Mouse (Mus musculus) liver, adult 2 months (tissue): Measurements from ENCODE around the gene Krt82. TPM values are rescaled to one million over a fixed set of nuclear protein-coding genes. Genes with fewer than 3 reads are reported as not detected.

Experiments
- DNase-seq: peaks from one replicate; pipeline ENCODE4 v3.0.0-alpha.2; 2011; ENCODE audit warnings: low read depth, low spot score; ENCODE audit errors: extremely low read depth
- H3K27ac ChIP-seq: fragments of 200-500 bp; replicated peaks from 2 replicates; pipeline ENCODE4 v1.5.1; 2012; ENCODE audit warnings: low read depth, mild to moderate bottlenecking, control low read depth, inconsistent platforms, low read length; ENCODE audit not compliant: insufficient read depth
- H3K27me3 ChIP-seq: fragments of 200-500 bp; 2 replicates; pipeline ENCODE4 v1.6.1; 2012; ENCODE audit warnings: mild to moderate bottlenecking, moderate library complexity, low read length, inconsistent platforms; ENCODE audit not compliant: control insufficient read depth, insufficient read depth
- H3K36me3 ChIP-seq: fragments of 200-500 bp; 2 replicates; pipeline ENCODE4 v1.6.1; 2012; ENCODE audit warnings: low read length, inconsistent platforms; ENCODE audit not compliant: control insufficient read depth, insufficient read depth
- H3K4me1 ChIP-seq: fragments of 200-500 bp; 2 replicates; pipeline ENCODE4 v1.6.1; 2011; ENCODE audit warnings: low read length; ENCODE audit not compliant: control insufficient read depth, insufficient read depth
- H3K4me3 ChIP-seq: fragments of 200-500 bp; 2 replicates; pipeline ENCODE4 v1.5.1; 2011; ENCODE audit warnings: low read depth, mild to moderate bottlenecking, control low read depth, low read length, moderate library complexity; ENCODE audit not compliant: insufficient read depth
- H3K79me2 ChIP-seq: fragments of 200-500 bp; 2 replicates; pipeline ENCODE4 v1.6.1; 2012; ENCODE audit warnings: inconsistent platforms, mild to moderate bottlenecking, low read length, moderate library complexity; ENCODE audit not compliant: control insufficient read depth, insufficient read depth
- H3K9ac ChIP-seq: fragments of 200-500 bp; 2 replicates; pipeline ENCODE4 v1.6.1; 2012; ENCODE audit warnings: low read depth, mild to moderate bottlenecking, control low read depth, inconsistent platforms, low read length
- CTCF ChIP-seq: fragments of 200-500 bp; IDR thresholded peaks from 2 replicates; pipeline ENCODE4 v1.5.1; 2011; ENCODE audit warnings: low read depth, low read length, control low read depth
- POLR2A ChIP-seq: fragments of 200-500 bp; IDR thresholded peaks from 2 replicates; pipeline ENCODE4 v1.6.1; 2011; ENCODE audit warnings: low read length, control low read depth; ENCODE audit not compliant: insufficient read depth; ENCODE audit errors: extremely low read depth
- WGBS: fragments of 180-500 bp; shearing (Covaris S2); methylation state at CpG from one replicate; pipeline ENCODE4 v1.1.7; 2018; 5-methylcytosine and 5-hydroxymethylcytosine counted together
- polyA plus RNA-seq: library from polyadenylated mRNA; depleted of rRNA; stranded (reverse); fragments of >200 nt; gene quantifications from 2 replicates; pipeline ENCODE4 v1.2.3, GENCODE M21; 2012
- total RNA-seq: library from RNA; depleted of rRNA; stranded (reverse); fragments of >200 nt; gene quantifications from 2 replicates; pipeline ENCODE4 v1.2.3, GENCODE M21; 2014

Gene Krt82
- total and polyA plus RNA-seq, 2 experiments, result not detected

DNA sequence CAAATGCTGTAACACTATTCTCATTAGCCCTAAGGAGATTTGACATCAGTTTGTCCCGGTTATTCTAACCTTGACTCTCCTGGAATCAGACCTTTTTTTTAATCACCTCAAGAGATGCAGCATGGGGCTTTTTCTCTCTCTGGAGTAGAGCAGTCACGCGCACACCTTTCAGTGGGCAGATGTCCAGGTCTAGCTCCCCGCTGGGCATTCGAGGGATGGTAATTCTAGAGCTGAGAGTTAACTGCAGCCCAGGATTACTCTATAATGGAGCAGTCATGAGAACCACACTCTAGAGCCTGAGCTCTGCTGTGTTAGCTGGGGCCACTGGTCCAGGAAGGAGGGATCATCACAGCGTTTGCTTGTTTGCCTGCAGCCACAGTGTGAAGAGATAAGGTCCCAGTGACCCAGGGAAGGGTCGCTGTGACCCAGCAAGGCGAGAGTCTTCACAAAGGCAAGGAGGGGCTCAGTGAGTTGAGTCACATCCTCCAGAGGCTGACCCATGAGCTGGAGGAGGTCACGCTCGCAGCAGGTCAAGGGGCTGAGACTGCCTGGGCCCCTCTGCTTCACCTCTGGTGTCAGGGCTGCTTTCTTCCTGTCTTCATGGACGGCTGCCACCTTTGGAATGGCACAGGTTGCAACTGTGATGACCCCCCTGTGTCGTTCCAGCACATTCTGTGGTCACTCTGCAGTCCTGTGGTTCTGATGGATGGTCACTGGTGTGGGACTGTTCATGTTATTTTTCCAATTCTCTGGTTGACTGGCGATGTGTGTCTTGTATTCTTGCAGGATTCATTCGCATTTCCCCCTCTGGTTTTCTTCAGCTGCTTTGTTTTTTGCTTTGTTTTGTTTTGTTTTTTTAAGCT is 43.3 kb downstream of the Krt82 start:
- Histone ChIP-seq H3K27ac (no peak overlapping the region), H3K4me3 (no peak overlapping the region), H3K27me3 (no peaks in the 10 kb centered on the region), H3K79me2 (no peaks in the 10 kb centered on the region), H3K9ac (no peak overlapping the region), H3K36me3 (no peaks in the 10 kb centered on the region), H3K4me1 (no peaks in the 10 kb centered on the region)
- 37% methylated on average over 14 of the region's 14 CpGs for WGBS
- no peak for DNase-seq
- no peak for TF ChIP-seq CTCF
- TF ChIP-seq POLR2A, result no peak

GRCm38 (mm10) chr15:101497181-101497580 is 53.3 kb downstream of the Krt82 start:
- Histone ChIP-seq H3K36me3 (no peaks in the 10 kb centered on the region), H3K9ac (no peak overlapping the region), H3K4me3 (no peak overlapping the region), H3K79me2 (no peaks in the 10 kb centered on the region), H3K4me1 (no peaks in the 10 kb centered on the region), H3K27me3 (no peaks in the 10 kb centered on the region), H3K27ac (no peak overlapping the region)
- DNase-seq, result peak; percentile 30
- WGBS, result 76% methylated on average over 2 of the region's 2 CpGs
- no peak for TF ChIP-seq POLR2A
- TF ChIP-seq CTCF, result peak; percentile 58

DNA sequence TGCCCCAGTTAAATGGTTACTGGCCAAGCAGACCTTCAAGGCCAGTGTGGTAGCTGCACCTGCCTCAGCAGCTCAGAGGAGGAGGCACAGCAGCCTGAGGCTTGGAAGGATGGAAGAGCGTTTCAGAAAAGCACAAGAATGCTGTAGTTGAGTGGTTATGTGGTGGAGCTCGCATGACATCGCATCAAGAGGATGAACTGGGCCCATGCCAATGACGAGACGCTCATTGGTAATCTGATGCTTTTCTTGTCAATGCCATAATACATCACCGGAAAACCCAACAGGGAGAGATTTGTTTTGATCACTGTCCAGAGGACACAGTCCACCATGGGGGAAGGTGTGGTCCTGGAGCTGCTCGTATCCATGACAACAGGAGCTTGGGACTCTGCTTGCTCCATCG is 55.2 kb downstream of the Krt82 start:
- no peak overlapping the region for H3K4me3 ChIP-seq
- DNase-seq, result peak; percentile 29
- H3K4me1 ChIP-seq, result no peaks in the 10 kb centered on the region
- no peaks in the 10 kb centered on the region for H3K27me3 ChIP-seq
- H3K27ac ChIP-seq, result no peak overlapping the region
- 61% methylated on average over 8 of the region's 8 CpGs for whole genome bisulfite sequencing
- no peaks in the 10 kb centered on the region for H3K36me3 ChIP-seq
- H3K9ac ChIP-seq, result no peak overlapping the region
- TF ChIP-seq CTCF (no peak), POLR2A (no peak)
- no peaks in the 10 kb centered on the region for H3K79me2 ChIP-seq

- DNase-seq, result no peak
- TF ChIP-seq CTCF (no peak), POLR2A (no peak)
- Histone ChIP-seq H3K27ac (no peak overlapping the region), H3K36me3 (no peaks in the 10 kb centered on the region), H3K79me2 (no peaks in the 10 kb centered on the region), H3K4me1 (no peaks in the 10 kb centered on the region), H3K27me3 (no peaks in the 10 kb centered on the region), H3K9ac (no peak overlapping the region), H3K4me3 (no peak overlapping the region)
- WGBS, result 53% methylated on average over 1 of the region's 1 CpGs
These were observed 56.3 kb downstream of the Krt82 start for GRCm38 (mm10) chr15:101494203-101494602.

GRCm38 (mm10) chr15:101493713-101494112 is 56.8 kb downstream of the Krt82 start:
- WGBS, result 94% methylated on average over 6 of the region's 6 CpGs

DNA sequence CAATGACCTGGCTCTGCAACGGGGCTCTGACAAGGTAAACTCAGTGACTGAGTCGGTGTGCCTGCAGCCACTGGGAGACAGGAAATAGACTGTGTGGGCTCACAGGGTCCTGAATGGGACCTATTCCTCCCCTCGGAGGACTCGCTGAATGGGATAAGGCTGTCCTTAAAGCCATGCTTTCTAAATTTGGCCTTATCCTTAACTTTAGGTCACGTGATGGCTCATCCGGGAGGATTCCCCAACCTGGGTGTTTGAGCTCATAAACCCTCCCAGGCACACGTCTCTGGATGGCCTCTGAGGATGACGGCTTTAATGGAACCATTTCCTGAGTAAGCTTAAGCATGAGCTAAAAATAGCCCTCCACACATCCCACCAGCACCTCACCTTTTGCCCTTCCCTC is 57.7 kb downstream of the Krt82 start:
- Histone ChIP-seq H3K4me1 (no peaks in the 10 kb centered on the region), H3K36me3 (no peaks in the 10 kb centered on the region), H3K4me3 (no peak overlapping the region), H3K79me2 (no peaks in the 10 kb centered on the region), H3K27ac (no peak overlapping the region), H3K9ac (no peak overlapping the region), H3K27me3 (no peaks in the 10 kb centered on the region)
- 60% methylated on average over 8 of the region's 8 CpGs for WGBS
- no peak for DNase-seq
- TF ChIP-seq POLR2A (no peak), CTCF (no peak)

More at GRCm38 (mm10) chr15:101493713-101494112, 56.8 kb downstream of the Krt82 start:
- H3K27ac ChIP-seq, result no peak overlapping the region
- H3K36me3 ChIP-seq, result no peaks in the 10 kb centered on the region
- no peak for DNase-seq
- no peaks in the 10 kb centered on the region for H3K4me1 ChIP-seq
- no peaks in the 10 kb centered on the region for H3K27me3 ChIP-seq
- H3K9ac ChIP-seq, result no peak overlapping the region
- H3K79me2 ChIP-seq, result no peaks in the 10 kb centered on the region
- TF ChIP-seq POLR2A (no peak), CTCF (no peak)
- no peak overlapping the region for H3K4me3 ChIP-seq
